Mouse (Mus musculus) lung, adult 10 weeks (tissue): Measurements from ENCODE around the gene Snx1. TPM values are rescaled to one million over a fixed set of nuclear protein-coding genes. Genes with fewer than 3 reads are reported as not detected.

Experiments used
- polyA plus RNA-seq: library from polyadenylated mRNA; stranded (reverse); fragments of 350-450 nt; fragmentation: Illumina TruSeq; extraction: RNeasy Lipid Tissue Mini Kit (QIAGEN cat#74804); gene quantifications from one replicate; pipeline ENCODE4 v1.2.3, GENCODE M21; 2014; ENCODE audit warnings: low read depth, low replicate concordance; ENCODE audit not compliant: insufficient read depth

Snx1 gene
- polyA plus RNA-seq, result 72.0 TPM

GRCm38 (mm10) chr9:66126456-66127192 lies at the start of gene Snx1, which contains the start of gene Ciao2a:
Gene Snx1, minus strand, starts transcription at chr9:66126587.
Gene Ciao2a, plus strand, starts transcription at chr9:66126611.

GRCm38 (mm10) chr9:66157958-66158830 lies 31.8 kb upstream of the Snx1 start, which contains the start of gene Dapk2:
Gene Dapk2, plus strand, starts transcription at chr9:66158223.

GRCm38 (mm10) chr9:66069583-66069982 lies 56.8 kb downstream of the Snx1 start, which contains the start of gene Snx22:
Gene Snx22, minus strand, starts transcription at chr9:66069719.

GRCm38 (mm10) chr9:66059583-66060307 lies 66.6 kb downstream of the Snx1 start, which contains the start of gene Ppib:
Gene Ppib, plus strand, starts transcription at chr9:66060222.

Other genes starting within 250 kb of the Snx1 start
- 2.0 TPM for gene Pclaf, start 236.3 kb downstream of the Snx1 start, polyA plus RNA-seq
- gene Trip4, start 217.8 kb downstream of the Snx1 start, polyA plus RNA-seq, result 11.5 TPM
- gene Csnk1g1, start 217.7 kb downstream of the Snx1 start, polyA plus RNA-seq, result 3.5 TPM
- 445 TPM for gene Ppib, start 66.4 kb downstream of the Snx1 start, polyA plus RNA-seq
- gene Snx22, start 56.9 kb downstream of the Snx1 start, polyA plus RNA-seq, result 10.1 TPM
- 65.6 TPM for gene Ciao2a, start within 50 bp of the Snx1 start, polyA plus RNA-seq
- gene Dapk2, start 31.6 kb upstream of the Snx1 start, polyA plus RNA-seq, result 30.8 TPM
- 5.4 TPM for gene Herc1, start 223.9 kb upstream of the Snx1 start, polyA plus RNA-seq